Mouse (Mus musculus) layer of hippocampus, postnatal 10 days (tissue): ENCODE results near the gene Ddx10. TPM values are rescaled to one million over a fixed set of nuclear protein-coding genes. Genes with fewer than 3 reads are reported as not detected.

ENCODE experiments used
- total RNA-seq, 2 experiments: library from RNA; stranded (reverse); gene quantifications; 2 replicates each; pipeline ENCODE4 v1.2.3; 2021

The Ddx10 gene
- total RNA-seq, 2 experiments from 2014 or later = 21.9 to 22.5 TPM

Other genes starting within 250 kb of the Ddx10 start
- 1 to 10 TPM; 1.7 to 2.1 TPM for gene Exph5, start 53.6 kb upstream of the Ddx10 start, total RNA-seq
- gene Kdelc2, start 136.0 kb upstream of the Ddx10 start, total RNA-seq = 1 to 10 TPM; 6.7 to 7.6 TPM
- under 1 TPM in 1 of 2 experiments, not detected in 1; 0.11 TPM for gene 4930550C14Rik, start 154.3 kb upstream of the Ddx10 start, total RNA-seq